Mouse (Mus musculus) embryo, embryonic 10.5 days (tissue): ENCODE data around the gene Rnf208.

Experiments
- DNase-seq: peaks from one replicate; pipeline ENCODE4 v3.0.0-alpha.2; 2015; ENCODE audit warnings: low spot score

Rnf208 gene

DNA sequence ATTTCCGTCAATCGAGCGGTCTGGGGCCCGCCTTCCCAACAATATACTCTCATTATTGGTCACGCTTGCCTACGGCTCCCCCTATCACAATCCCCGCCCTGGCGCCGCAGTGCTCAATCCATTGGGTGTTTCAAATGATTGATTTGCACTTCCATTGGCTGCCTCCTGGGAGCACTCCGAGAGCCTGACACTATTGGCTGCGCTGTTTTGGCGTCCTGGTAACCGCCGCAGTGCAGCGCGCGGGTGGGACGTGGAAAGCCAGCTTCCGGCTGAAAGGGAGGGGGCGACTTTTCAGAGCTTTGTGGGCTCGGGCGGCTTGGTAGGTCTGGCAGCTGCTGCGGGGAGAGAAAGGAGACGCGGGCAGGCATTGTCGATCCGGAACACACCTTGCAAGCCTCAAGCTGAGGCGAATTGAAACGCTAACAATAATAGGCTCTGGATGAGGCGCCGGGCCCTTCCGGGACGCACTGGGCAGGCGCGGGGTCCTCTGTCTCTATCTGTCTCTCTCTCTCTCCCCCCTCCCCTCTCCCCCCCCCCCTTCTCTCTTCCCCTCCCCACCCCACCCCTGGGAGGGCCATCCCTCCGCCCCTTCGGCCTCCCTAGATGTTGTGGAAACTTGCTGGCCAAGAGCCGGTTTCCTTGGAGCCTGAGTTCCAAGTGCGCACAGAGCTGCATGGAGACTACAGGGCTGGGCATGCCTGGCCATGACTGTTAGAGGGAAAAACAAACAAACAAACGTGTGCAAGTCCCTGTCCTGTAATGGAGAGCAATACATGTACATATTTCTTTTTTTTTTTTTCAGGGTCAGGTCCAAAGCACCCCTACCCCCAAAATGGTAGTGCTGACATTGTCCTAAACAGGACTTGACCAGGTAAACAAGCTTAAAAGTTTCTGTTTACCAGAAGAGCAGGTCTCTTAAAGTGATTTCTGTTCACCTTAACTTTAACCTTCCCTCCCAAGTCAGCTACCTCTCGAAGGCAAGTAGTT lies 17.0 kb upstream of the Rnf208 start:
- peak; percentile 100 for DNase-seq

DNA sequence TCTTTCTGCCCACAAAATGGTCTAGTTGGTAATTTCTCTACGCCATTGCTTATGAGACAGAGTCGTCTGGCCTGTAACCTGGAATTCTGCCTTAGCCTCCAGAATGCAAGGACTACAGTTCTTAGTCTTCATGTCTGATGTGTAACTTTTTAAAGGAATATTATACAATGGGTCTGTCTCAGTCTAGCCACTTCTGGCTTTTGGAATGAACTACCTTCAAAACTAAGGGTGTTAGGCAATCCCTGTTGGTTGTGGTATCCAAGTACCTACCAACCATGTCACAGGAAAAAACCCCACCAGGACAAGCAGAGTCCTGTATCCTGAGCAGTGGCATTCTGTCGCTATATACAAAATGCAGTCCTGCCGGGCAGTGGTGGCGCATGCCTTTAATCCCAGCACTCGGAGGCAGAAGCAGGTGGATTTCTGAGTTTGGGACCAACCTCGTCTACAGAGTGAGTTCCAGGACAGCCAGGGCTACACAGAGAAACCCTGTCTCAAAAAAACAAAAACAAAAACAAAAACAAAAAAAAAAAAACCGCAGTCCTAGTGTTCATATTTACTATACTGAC lies 16.2 kb upstream of the Rnf208 start:
- DNase-seq = no peak

DNA sequence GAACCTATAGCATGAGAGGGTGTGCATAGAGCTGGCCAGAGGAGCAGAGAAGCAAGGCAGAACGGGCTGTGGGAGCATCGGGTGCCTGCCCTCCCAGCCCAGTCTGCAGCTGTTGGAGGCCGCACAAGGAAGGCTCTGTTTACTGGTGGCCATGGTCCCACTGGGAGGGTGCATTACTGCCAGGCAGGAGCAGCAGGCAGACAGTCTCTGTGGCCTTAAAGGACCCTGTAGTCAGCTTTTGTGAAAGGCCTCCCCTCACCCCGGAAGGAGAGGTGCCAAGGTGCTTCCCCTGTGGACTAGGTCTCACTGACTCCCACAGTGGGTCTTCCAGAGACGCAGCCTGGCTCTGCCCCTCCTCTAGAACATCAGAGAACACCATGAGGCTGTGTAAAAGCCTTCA lies 15.2 kb upstream of the Rnf208 start:
- no peak for DNase-seq

DNA sequence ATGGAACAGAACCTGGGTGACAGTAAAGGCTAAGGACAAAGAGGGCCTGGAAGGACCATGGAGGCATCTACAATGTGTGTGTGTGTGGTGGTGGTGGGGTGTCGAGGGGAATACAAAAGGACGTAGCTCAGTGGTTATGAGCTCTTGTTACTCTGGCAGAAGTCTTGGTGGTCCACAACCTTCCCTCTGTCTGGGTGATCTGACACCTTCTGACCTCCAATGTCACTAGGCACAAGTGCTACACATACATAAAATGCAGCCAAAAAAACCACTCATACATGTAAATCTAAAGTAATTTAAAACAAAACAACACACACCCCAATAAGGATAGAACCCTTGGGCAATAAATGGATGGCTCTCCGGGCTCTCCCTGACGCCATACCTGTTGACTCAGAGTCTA lies 14.6 kb upstream of the Rnf208 start:
- DNase-seq = no peak

DNA sequence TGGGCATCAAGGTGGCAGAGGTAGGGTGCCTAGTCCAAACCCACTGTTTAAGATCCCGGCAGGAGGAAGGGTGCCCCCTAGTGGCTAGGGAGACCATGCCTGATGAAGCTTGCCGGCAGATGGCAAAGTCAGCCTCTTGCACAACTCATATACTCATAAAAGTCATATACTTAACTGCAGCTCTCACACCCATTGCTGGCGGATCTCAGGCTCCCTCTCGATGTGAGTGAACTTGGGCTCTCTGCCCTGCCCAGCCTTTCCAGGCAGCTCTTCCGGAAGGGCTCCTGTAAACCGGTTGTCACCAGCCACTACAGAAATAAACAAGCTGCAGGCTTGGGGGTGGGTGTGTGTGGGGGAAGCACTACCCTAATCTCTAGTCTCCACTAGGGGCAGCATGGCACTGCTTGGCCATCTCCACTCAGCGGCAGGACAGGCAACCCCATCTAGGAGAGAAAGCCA lies 13.6 kb upstream of the Rnf208 start:
- peak; percentile 92 for DNase-seq

DNA sequence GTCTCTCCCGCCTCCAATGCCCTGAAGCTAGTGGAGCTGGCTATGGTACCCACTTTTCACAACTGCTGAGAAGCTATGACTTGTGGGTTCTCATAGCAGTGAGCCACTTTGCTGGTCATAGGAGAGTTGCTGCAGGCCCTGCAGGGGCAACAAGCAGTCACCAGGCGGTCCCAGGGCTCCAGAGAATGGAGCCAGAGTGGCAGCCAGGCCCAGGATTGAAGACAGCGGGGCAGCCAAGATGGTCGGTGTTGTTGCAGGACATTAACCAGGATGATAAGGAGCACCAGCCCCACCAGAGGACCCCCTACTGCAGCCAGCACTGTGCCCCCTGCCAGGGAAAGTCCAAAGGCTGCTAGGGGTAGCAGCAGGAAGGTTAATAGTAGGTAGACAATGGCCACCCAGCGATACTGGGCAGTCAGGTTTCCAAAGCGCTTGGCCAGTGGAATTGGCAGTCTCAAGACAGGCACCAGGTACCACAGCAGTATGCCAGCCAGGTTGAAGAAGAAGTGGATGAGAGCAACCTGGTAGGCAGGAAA lies 13.0 kb upstream of the Rnf208 start:
- DNase-seq = no peak

DNA sequence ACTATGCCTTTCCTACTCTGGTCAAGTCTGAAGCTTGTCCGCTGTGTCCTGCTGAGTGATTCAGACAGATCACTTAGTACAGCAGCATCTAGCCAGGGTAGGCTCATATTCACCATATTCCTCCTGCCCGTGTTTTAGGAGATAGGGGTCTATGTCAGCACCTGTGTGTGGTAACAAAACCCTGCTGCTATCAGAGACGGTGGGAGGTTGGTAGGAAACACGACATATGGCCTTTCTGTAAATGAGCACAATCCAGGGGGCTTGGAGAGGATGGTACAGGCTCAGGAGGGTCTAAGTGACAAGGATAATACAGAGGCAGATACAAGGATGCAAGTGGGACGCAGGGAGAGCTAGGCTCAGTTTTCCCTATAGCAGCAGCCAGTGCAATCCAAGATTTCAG lies 12.5 kb upstream of the Rnf208 start:
- DNase-seq = no peak

DNA sequence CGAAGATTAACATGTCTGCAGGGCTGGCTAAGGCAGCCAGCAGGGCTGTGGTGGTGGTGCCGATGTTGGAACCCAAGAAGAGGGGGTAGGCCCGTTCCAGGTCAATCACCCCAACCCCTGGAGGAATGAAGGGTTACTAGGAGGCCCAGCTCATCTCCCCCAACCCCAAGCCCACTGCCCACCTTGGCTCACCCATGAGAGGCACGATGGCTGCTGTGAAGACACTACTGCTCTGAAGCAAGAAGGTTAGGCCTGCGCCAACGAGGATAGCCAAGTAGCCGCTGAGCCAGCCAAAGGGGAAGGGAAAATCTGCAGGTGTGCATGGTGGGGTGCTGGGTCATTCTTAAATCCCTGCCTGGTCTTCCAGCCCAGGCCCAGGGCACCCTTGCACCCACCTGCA lies 11.5 kb upstream of the Rnf208 start:
- no peak for DNase-seq

DNA sequence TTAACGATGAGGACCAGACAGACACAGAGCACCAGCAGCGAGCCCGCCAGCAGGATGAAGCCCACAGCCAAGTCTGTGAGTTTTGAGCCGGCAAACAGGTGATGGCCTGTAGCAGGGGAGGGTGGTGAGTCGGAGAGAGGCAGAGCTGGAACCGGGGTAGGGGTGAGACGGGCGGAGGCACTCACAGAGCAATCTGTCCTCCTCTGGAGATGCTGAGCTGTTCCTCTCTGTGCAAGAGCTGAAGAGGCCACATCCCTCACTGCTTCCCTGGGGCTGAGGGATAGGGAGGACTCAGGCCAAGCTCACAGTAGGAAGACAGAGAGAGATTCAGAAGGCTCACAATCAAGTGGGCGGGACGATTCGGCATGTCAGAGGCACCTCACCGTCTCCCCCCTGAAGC lies 11.0 kb upstream of the Rnf208 start:
- DNase-seq = no peak

DNA sequence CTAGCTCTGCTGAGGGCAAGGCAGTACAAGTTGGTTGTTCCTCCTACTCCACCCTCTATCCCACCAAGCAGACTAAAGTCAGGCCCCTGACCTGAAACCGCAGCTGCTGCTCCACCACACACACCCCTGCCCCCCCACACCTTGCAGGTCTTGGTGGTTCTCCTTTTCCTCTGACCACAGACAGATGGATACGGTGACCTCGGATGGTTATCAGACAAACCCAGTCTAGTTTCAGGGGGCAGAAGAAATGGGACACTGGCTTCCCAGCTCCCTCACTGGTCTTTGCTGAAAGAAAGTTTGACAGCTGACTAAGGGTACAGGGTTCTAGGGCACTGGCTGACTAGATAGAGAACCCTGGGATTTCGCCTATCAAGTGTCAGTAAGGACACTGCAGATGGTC lies 8.6 kb upstream of the Rnf208 start:
- no peak for DNase-seq

DNA sequence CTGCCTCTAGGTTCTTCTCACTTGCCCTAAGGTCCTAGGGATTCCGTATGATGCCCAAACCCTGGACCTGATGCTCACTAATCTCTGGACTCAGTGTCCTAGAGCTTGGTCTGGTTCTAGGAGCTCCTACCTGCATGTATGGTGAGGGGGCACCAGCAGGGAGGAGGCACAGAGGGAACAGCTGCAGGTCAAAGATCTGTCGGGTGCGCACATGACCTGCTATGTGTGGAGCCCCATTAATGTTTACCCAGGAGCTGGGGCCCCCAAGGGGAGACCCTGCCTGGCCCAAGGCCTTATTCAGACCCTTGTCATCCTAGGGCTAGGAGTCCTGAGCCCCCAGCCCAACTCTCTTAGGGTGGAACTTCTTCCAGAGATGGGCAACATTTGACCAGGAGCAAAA lies 8.0 kb upstream of the Rnf208 start, which contains the start of gene Slc34a3:
Gene Slc34a3 (minus strand): TSS at position 315 of the 400 bp plus-strand sequence.
- no peak for DNase-seq

DNA sequence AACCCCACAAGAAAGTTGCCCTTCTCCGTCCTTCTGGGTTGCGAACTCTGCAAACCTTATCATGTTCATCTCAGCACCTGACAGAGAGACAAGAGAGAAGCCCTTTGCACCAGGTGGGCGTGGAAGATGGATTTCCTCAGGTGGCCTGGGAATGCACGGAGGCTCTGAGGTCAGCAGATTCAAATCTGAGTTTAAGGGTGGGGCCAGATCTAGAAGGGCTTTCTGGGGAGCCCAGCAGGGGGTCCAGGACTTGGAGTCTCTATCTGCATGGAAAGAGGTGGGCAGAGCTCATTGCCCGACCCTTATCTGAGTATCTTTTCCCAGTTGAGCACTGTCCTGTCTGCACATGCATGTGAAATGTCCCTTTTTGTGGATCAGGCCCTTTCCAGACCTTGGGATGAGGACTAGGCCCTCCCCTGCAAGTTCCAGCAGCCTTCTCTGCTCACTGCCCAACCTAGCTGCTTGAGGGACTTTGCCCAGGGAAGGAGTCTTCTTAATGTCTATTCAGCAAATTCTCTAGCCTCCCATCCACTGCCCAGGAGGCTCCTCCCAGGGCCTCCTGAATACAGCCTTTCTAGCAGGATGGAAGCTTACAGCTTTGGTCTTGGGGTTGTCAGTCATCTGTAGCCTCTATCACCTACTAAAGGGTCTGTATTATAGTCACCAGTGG lies 7.4 kb upstream of the Rnf208 start:
- DNase-seq = no peak

DNA sequence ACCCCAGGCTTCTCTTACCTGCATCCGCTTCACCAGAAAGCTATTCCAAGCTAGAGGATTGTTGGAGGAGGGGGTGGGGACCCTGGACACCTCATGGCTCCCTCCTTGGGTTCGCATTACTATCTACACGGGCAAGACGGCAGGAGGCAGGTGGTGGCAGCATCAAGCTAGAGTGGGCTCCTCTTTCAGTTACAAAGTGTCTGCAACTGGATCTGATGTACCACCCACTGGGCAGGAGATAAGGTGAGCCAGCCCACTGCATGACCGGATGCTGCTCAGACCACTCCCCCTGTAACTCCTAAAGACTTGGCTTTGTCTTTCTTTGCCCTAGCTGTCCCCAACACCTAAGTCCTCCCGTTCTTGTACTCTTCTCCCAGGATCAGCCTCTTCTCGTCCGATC lies 5.4 kb upstream of the Rnf208 start, which contains the start of gene Rnf224:
Gene Rnf224 (minus strand): TSS at position 174 of the 400 bp plus-strand sequence.
- DNase-seq = no peak

DNA sequence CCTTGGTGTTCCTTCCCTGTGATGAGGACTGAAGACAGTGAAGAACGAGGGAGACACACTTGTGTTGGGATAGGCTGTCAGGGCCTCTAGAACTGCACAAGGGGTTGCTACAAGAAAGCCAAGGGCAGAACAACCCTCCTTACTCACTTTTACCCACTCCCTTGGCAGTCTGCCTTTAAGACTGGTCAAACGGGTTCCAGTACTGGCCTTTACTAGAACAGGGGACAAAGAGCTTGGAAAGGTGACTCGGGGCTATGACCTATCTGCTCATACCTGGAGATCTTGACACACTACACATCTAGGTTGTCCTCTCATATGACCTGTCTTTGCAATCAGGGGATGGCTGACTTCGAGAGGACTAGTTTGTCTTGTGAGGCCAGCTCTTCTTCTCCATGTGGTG lies 4.5 kb upstream of the Rnf208 start:
- no peak for DNase-seq

DNA sequence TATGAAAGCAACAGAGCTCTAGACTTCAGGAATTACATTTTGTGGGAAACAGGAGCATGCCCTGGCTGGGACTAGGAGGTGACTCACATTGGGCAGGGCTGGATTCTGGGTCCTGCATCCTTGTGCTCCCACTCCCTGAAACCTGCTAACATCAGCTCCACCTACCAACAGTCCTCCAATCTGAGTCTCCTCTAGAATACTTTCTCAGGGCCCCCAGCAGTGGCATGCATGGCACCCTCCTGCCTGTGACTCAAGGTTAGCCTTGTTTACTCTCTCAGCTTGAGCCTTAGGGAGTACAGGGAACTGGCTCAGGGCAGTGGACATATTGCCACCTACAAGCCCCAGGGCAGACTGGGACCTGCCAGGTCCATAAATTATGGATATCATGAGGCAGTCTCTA lies 3.9 kb upstream of the Rnf208 start:
- DNase-seq = no peak

DNA sequence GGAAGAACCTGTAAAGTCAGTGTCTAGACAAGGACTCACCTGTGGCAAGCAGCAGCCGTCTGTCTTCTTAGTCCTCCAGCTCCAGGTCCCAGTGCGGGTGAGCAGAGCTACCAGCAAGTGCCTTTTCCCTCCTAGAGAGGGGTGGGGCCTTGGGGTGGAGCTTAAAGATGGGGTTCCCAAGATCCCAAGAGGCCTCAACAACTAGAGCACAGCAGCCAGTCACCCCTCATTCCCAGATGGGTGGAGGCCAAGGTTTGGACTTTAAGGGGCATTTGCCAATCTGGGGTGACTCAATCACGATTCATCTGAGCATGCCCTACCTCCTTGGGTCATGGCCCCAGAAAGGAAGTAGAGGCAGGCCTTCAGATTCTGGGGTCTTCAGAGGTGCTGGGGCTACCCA lies 2.3 kb upstream of the Rnf208 start:
- DNase-seq = no peak

DNA sequence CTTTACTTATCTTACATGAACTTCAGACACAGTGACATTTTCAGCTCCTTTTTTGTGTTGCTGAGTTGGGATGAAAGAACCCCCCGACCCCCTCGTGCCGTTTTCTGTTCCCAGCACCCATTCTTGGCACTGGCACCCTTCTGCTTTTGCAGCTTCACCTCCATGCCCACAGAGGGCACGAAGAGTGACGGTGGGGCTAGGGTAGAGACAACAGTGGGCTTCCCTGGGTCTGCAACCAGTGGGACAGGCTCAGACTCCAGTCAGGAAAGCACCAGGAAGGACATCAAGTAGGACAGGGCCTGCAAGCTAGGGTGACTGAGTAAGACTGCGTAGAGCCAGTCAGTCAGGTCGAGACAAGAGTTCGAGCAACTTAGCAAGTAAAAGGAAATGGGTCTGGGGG lies 1.7 kb upstream of the Rnf208 start:
- DNase-seq = no peak

DNA sequence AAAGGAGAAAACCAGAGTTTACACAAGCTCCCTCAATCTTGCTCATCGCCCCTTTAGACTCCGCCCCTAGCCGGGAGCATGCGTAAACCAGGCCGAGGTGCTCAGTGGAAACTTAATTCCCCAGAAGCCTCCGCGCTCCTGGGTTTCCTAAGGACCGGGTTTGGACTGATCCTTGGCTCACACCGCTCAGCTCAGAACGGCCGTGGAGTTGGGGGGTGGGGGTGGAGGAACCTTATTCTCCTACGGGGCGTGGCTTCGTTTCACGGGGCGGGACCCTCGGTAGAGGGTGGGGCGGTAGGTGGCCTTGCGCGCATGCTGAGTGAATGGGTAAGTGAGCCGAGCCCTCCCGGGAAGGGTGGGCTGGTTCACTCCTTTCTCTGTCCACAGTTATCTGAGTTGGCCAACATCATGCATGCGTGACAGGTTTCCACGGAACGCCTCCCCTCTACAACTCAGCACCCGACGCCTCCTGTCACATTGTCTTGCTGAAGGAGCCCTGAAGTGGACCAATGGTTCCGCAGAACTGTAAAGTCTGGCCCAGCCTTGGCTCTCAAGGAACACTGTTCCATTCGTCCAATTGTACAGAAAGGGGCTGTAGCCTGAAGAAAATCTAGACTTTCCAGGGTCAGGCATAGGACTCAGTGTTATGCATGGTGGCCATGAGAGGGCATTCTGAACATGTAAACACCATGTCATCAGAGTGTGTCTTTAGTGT lies 1.2 kb upstream of the Rnf208 start:
- DNase-seq = peak; percentile 87

DNA sequence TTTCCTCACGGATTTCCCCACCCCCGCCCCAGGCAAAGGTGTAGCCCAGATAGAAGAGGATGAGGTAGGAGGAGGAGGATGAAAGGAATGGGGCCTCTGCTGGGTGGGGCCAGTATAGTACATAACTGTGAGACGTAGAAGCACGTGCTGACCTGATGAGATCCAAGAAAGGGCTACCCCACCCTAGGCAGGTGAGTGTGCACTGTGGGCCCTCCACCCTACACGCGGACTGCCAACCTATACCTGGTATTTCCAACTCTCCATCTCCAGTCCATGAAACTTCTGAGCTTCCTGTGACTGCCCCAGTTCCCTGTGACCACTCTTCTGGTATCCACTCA lies 648 bp upstream of the Rnf208 start:
- no peak for DNase-seq

DNA sequence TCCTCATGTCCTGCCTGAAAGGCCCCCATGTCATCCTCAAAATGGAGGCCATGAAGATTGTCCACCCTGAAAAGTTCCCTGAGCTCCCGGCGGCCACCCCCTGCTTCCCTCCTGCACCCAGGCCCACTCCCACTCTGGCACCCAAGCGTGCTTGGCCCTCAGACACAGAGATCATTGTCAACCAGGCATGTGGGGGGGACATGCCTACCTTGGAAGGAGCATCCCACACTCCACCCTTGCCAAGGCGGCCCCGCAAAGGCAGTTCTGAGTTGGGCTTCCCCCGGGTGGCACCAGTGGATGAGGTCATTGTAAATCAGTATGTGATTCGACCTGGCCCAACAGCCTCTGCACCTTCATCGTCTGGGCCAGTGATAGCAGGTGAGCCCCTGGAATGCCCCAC lies 1.3 kb downstream of the Rnf208 start:
- no peak for DNase-seq

DNA sequence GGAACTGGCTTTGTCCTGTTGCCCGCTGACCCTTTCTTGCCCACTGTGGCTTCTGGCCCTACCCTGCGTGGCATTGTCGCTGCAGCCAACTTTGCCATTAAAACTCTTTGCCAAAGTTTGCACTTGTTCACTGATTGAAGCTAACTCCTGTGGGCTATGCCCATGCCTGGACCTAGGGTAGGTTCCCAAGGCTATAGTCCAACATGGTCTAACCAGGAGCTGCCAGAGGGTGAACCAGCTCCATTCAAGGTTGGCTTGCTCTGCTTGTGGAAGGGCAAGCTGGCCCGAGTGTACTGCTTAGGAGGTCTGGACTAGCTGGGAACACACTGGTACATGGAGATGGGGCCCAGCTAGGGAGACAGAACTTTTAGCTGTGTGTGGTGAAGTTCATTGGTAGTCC lies 2.1 kb downstream of the Rnf208 start:
- DNase-seq = no peak
